Mouse (Mus musculus) megakaryocyte progenitor cell, adult 5-6 weeks (primary cell): Measurements from ENCODE around the gene Pank1. TPM values are rescaled to one million over a fixed set of nuclear protein-coding genes. Genes with fewer than 3 reads are reported as not detected.

Experiments
- ATAC-seq: replicated peaks from 2 replicates; pipeline ENCODE4 v1.8.0; 2016; ENCODE audit warnings: mild to moderate bottlenecking, moderate TSS enrichment, inconsistent platforms; ENCODE audit not compliant: poor library complexity
- total RNA-seq, 2 experiments: library from RNA; stranded (forward) in 1 of 2; stranded (reverse) in 1 of 2; fragments of 157-497, 149-512 nt in 1 of 2; fragments of 200-1000 nt in 1 of 2; gene quantifications; 2 replicates each; pipeline versions ENCODE4 v1.2.3 to v1.2.4; 2015 to 2017

Gene Pank1
- 16.2 and 17.0 TPM in 2 replicates for total RNA-seq (2015)
- total RNA-seq (2017) = 5.1 and 8.4 TPM in 2 replicates

- ATAC-seq = peak; percentile 27
Measured at GRCm38 (mm10) chr19:34878603-34879541, at the start of gene Pank1. Gene Pank1 (minus strand): TSS chr19:34879455.

- ATAC-seq = no peak
Measured at GRCm38 (mm10) chr19:34922603-34922963, 43.3 kb upstream of the Pank1 start.

GRCm38 (mm10) chr19:34921652-34922602 lies 42.7 kb upstream of the Pank1 start, which contains the start of gene Kif20b:
Gene Kif20b (plus strand): TSS chr19:34922361.
- peak; percentile 96 for ATAC-seq

GRCm38 (mm10) chr19:34921253-34921651 lies 42.0 kb upstream of the Pank1 start:
- ATAC-seq = no peak

- ATAC-seq = no peak
Measured at GRCm38 (mm10) chr19:34920531-34920930, 41.3 kb upstream of the Pank1 start.

- ATAC-seq = no peak
Measured at GRCm38 (mm10) chr19:34920066-34920465, 40.8 kb upstream of the Pank1 start.

GRCm38 (mm10) chr19:34912366-34912765 lies 33.1 kb upstream of the Pank1 start:
- ATAC-seq = no peak

- no peak for ATAC-seq
Measured at GRCm38 (mm10) chr19:34906772-34907171, 27.5 kb upstream of the Pank1 start.

- ATAC-seq = peak; percentile 94
Measured at GRCm38 (mm10) chr19:34905424-34905823, 26.2 kb upstream of the Pank1 start.

GRCm38 (mm10) chr19:34904032-34904431 lies 24.8 kb upstream of the Pank1 start:
- ATAC-seq = no peak

- no peak for ATAC-seq
Measured at GRCm38 (mm10) chr19:34901735-34902134, 22.5 kb upstream of the Pank1 start.

GRCm38 (mm10) chr19:34901266-34901665 lies 22.0 kb upstream of the Pank1 start:
- ATAC-seq = no peak

- no peak for ATAC-seq
Measured at GRCm38 (mm10) chr19:34898941-34899340, 19.7 kb upstream of the Pank1 start.

- no peak for ATAC-seq
Measured at GRCm38 (mm10) chr19:34897082-34897965, 18.1 kb upstream of the Pank1 start.

- ATAC-seq = no peak
Measured at GRCm38 (mm10) chr19:34895082-34895481, 15.8 kb upstream of the Pank1 start.

- ATAC-seq = no peak
Measured at GRCm38 (mm10) chr19:34891590-34891989, 12.3 kb upstream of the Pank1 start.

GRCm38 (mm10) chr19:34890981-34891380 lies 11.7 kb upstream of the Pank1 start:
- ATAC-seq = no peak

GRCm38 (mm10) chr19:34886324-34886723 lies 7.1 kb upstream of the Pank1 start:
- no peak for ATAC-seq

- ATAC-seq = peak; percentile 53
Measured at GRCm38 (mm10) chr19:34883526-34884224, 4.4 kb upstream of the Pank1 start.

GRCm38 (mm10) chr19:34882443-34882842 lies 3.2 kb upstream of the Pank1 start:
- ATAC-seq = no peak
